Mouse (Mus musculus) gastrocnemius, adult 18-20 months (tissue): ENCODE measurements around the gene Moap1. TPM values are rescaled to one million over a fixed set of nuclear protein-coding genes. Genes with fewer than 3 reads are reported as not detected.

ENCODE experiments used
- DNase-seq: peaks from one replicate; pipeline ENCODE4 v3.0.0; 2021; ENCODE audit warnings: low spot score
- long read RNA-seq, 2 experiments: library from polyadenylated mRNA; stranded (forward); transcript quantifications; one replicate each; pipeline ENCODE4 v2.0.0; 2021
- total RNA-seq, 2 experiments: library from RNA; stranded (reverse); gene quantifications; 2 replicates each; pipeline ENCODE4 v1.2.3; 2021

Gene Moap1
- total RNA-seq = 1 to 10 TPM; 4.2 to 4.5 TPM
- long read RNA-seq, experiment 1, transcript Moap1-202 (2 exons, 1,284 nt) = major isoform, 8 of 10 reads
- long read RNA-seq, experiment 1, partial matches to known transcripts = 0 of 10 reads
- long read RNA-seq, experiment 1, other reads (novel, unspliced or antisense) = 0 of 10 reads
- long read RNA-seq, experiment 2, partial matches to known transcripts = 0 of 4 reads
- long read RNA-seq, experiment 2, other reads (novel, unspliced or antisense) = 0 of 4 reads

GRCm38 (mm10) chr12:102743589-102744574 is at the start of gene Moap1, which contains the start of gene Tmem251:
Gene Moap1, minus strand, starts transcription at chr12:102743661.
Gene Tmem251, plus strand, starts transcription at chr12:102743762.
- peak; percentile 87 for DNase-seq

- DNase-seq = no peak
Observed at GRCm38 (mm10) chr12:102787927-102788326, 44.5 kb upstream of the Moap1 start.

- DNase-seq = no peak
Observed at GRCm38 (mm10) chr12:102785593-102785985, 42.1 kb upstream of the Moap1 start.

DNA sequence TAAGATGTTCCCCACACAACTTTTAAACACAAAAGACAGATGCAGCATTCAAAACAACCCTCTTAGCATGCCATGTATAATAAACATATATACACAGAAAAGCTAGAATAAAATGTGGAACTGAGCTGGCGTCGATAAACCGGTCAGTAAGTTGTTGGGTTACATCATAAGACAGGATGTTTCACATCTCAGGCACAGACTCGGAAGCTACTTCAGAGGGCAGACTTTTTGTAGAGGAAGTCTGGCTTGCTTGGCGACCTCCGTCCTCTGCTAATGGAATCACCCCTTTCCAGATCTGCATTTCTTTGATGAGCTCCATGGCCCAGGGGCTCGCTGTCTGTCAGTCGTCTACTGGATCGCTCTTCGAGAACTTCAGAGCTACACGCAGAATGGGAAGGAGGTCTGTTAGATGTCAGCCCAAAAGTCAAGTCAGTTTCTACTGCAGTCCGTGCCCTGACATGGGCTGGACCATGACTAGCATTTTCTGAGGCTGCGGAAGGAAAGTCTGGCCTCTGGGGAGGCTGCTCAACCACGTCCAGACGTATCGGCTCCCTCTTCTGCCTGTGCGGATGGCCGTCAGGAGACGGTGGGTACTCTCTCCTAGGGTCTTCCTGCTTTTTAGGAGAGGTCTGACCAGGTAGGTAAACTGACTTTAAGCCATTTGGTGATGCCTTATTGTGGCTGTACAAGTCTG is 41.6 kb upstream of the Moap1 start:
- DNase-seq = no peak

DNA sequence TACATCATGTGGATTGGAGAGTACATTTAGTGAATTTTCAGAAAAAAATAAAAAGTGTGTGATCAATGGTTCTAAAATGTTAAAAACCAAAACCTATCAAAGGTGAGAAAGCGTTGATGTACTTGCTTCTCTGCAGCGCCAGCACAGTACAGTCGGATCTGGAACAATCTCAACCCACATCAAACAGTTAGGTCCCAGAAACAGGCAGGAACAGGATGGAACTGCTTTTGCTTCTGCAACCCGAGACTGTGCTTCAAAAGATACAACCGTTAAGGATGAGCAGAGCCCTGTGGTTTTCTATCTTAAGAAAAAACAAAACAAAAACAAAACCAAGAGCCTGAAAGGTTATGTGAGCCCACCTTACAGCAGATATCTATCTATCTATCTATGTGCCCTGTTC is 39.4 kb upstream of the Moap1 start:
- DNase-seq = no peak

DNA sequence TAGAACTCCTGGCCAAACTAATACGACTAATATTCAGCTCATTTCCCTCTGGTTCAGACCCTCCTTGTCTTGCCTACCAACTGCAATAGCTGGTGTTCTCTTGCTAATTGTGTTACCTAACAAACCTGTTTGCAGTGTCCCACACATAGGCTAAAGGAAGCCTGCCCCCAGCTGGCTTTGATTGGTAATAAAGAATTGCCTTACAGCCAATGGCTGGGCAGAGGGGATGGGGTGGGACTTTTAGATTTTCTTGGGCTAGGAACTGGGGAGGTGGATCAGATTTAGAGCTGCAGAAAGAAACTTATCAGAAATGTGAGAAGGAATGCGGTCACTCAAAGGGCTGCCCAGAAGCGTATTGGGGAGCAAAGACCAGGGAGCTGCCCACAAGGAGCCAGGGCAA is 36.0 kb upstream of the Moap1 start:
- no peak for DNase-seq

- DNase-seq = no peak
Observed at GRCm38 (mm10) chr12:102778151-102778550, 34.7 kb upstream of the Moap1 start.

DNA sequence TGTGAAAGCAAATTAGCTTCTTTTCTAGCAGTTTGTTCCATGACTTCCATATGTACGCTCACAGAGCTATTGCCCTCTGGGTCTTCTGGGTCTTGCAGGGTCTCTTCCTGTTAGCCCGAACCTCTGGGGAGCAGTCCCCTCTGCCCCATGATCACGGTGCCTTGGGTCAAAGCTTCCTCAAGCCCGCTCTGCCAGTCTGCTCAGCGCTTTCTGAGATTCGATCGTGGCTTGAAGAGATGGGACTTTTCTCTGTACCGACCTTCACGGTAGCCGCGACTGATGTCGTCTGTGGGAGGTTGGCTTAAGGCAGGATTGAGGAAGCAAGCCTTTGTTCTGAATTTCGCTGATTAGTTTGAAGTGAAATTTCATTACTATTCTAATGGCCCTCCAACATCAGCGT is 32.6 kb upstream of the Moap1 start:
- no peak for DNase-seq

DNA sequence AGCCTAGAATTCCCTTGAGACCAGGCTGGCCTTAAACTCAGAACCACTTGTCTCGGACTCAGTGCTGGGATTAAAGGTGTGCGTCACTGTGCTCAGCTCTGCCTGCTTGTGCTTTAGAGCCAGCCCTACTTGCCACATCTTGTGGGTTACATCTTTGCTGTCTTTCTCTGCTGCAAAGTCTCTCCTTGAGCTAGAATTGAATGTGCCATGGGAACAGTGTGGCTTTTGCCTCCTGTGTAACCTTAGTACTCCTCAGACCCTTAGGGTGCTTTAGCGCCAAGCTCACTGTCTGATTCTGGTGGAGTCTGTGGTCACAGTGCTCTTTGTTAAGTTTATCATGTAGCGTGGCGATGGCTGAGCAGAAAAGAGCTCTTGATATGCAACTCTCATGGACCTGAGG is 29.2 kb upstream of the Moap1 start:
- DNase-seq = no peak

- DNase-seq = no peak
Observed at GRCm38 (mm10) chr12:102771601-102772000, 28.1 kb upstream of the Moap1 start.

- DNase-seq = no peak
Observed at GRCm38 (mm10) chr12:102769000-102769399, 25.5 kb upstream of the Moap1 start.

DNA sequence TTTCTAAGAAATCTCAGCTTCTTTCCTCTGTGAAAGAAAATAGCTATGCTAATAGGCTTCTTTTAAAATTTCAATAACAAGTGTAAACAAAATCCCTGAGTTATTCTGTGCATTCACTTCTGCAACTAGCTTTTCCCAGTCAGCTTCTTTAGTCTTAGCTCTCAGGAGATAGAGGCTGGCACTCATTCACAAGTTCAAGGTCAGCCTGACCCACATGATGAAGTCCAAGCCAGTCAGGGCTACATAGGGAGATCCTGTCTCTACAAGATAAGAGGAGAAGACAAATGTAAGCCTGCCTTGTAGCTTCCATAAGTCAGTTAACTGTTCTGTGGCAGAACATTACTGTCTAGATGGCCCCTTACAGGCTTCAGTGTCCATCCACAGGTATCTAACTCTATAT is 20.2 kb upstream of the Moap1 start:
- no peak for DNase-seq

- DNase-seq = no peak
Observed at GRCm38 (mm10) chr12:102761668-102762067, 18.2 kb upstream of the Moap1 start.

DNA sequence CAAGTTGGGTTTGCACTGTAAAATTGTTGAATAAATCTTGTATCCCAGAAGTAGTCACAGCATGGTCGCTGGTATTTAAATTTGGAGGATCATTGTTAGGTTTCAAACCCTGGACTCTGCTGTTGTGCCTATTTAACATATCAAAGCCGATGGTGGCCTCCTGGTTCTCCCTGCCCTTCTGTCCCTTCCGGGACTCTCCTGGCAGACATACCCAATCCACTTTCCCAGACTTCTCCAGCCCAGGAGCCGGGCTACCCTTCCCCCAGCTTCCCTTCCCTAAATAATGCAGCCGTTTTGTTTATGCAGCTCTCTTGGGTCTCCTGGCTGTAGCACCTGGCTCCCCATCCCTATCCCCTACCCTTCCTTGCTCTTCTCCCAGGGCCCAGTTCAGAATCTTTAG is 15.5 kb upstream of the Moap1 start:
- DNase-seq = no peak

DNA sequence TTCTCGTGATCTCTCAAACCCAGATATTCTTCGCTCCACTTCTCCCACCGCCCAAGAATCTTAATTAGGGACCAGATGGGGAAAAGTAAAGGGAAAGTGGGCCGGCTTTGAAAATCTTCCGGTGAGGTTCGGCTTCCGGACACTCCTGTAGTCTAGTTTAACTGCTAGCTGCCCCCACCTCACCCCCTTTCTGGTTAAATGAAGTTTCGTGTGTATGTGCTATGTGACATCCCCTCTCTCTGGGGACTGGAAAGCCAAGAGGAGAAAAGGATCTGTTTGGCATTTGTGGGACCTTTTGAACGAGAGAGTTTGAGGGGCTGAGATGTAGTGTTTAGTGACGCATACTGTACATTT is 14.9 kb upstream of the Moap1 start, which contains the start of gene Gm20604:
Gm20604 (minus strand) TSS at position 270 of the 354 bp plus-strand sequence.
- DNase-seq = no peak

DNA sequence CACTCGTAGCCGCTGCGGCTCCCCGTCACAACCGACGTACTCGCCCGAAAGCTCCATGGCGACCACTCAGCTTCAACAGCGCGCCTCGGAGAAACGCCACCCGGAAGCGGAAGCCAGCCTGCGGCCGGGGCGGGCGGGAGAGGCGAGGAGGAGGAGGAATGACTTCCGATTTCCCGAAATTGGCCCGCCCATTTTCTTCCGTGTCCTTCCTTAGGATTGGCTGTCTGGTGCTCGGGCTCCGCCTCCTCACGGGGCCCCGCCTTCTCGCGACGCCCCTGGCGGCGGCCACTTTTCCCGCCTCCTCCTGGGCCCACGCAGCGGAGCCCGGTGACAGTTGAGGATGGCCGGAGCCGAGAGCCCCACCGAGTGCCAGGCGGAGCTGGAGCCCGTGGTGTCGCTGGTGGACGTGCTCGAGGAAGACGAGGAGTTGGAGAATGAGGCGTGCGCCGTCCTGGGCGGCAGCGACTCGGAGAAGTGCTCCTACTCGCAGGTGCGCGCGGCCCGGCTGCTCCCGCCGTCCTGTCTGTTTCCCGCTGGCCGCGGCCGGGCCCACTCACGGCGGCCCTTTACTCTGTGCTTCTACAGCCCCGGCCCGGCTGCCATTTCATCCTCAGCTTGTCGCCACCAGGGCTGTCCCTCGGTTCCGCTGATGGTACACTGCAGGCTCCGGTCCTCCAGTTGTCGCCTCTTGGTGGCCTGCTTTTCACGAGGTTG is 14.4 kb upstream of the Moap1 start, which contains the start of the genes Gm28051, Gon7 and Ubr7:
Gm28051 (minus strand) TSS at position 77 of the 714 bp plus-strand sequence.
Gon7 (minus strand) TSS at position 115 of the 714 bp plus-strand sequence.
Ubr7 (plus strand) TSS at position 279 of the 714 bp plus-strand sequence.
- DNase-seq = peak; percentile 98

- DNase-seq = no peak
Observed at GRCm38 (mm10) chr12:102757055-102757688, 13.7 kb upstream of the Moap1 start.

GRCm38 (mm10) chr12:102756304-102756703 is 12.8 kb upstream of the Moap1 start:
- no peak for DNase-seq

GRCm38 (mm10) chr12:102748256-102748655 is 4.8 kb upstream of the Moap1 start:
- no peak for DNase-seq

GRCm38 (mm10) chr12:102744839-102745238 is 1.4 kb upstream of the Moap1 start:
- DNase-seq = no peak
